Mouse (Mus musculus) spleen, adult 2 months (tissue): ENCODE data around the gene Hhatl. TPM values are rescaled to one million over a fixed set of nuclear protein-coding genes. Genes with fewer than 3 reads are reported as not detected.

Experiments
- DNase-seq, 2 experiments: peaks; one replicate each; pipeline versions ENCODE4 v3.0.0 to v3.0.0-alpha.2; 2012 to 2021; ENCODE audit warnings: low spot score in 2 of 2, low read depth in 1 of 2
- H3K27ac ChIP-seq: fragments of 200-500 bp; 2 replicates; pipeline ENCODE4 v1.5.1; 2012; ENCODE audit warnings: low read length, inconsistent platforms; ENCODE audit not compliant: insufficient read depth
- H3K27me3 ChIP-seq: fragments of 200-500 bp; 2 replicates; pipeline ENCODE4 v1.6.1; 2012; ENCODE audit warnings: mild to moderate bottlenecking, moderate library complexity, low read length, inconsistent platforms; ENCODE audit not compliant: control insufficient read depth, insufficient read depth
- H3K36me3 ChIP-seq: fragments of 200-500 bp; 2 replicates; pipeline ENCODE4 v1.6.1; 2012; ENCODE audit warnings: mild to moderate bottlenecking, low read length, inconsistent platforms; ENCODE audit not compliant: control insufficient read depth, insufficient read depth
- H3K4me1 ChIP-seq: fragments of 200-500 bp; 2 replicates; pipeline ENCODE4 v1.6.1; 2011; ENCODE audit warnings: inconsistent platforms; ENCODE audit not compliant: control insufficient read depth, insufficient read depth, insufficient read length
- H3K4me3 ChIP-seq: fragments of 200-500 bp; 2 replicates; pipeline ENCODE4 v1.5.1; 2011; ENCODE audit warnings: mild to moderate bottlenecking, inconsistent platforms; ENCODE audit not compliant: insufficient read depth, insufficient read length; ENCODE audit errors: extremely low read depth
- CTCF ChIP-seq: fragments of 200-500 bp; IDR thresholded peaks from 2 replicates; pipeline ENCODE4 v1.5.1; 2011; ENCODE audit warnings: mild to moderate bottlenecking, inconsistent platforms; ENCODE audit not compliant: insufficient read depth, insufficient read length, insufficient replicate concordance; ENCODE audit errors: extremely low read depth
- POLR2A ChIP-seq: fragments of 200-500 bp; IDR thresholded peaks from 2 replicates; pipeline ENCODE4 v1.6.1; 2011; ENCODE audit warnings: low read depth, low read length, inconsistent platforms
- WGBS: fragments of 180-500 bp; shearing (Covaris S2); methylation state at CpG from one replicate; pipeline ENCODE4 v1.1.7; 2018; 5-methylcytosine and 5-hydroxymethylcytosine counted together
- polyA plus RNA-seq: library from polyadenylated mRNA; depleted of rRNA; stranded (reverse); fragments of >200 nt; gene quantifications from 2 replicates; pipeline ENCODE4 v1.2.3, GENCODE M21; 2012

Gene Hhatl
- polyA plus RNA-seq, 1 experiment, result 0.19 TPM

DNA sequence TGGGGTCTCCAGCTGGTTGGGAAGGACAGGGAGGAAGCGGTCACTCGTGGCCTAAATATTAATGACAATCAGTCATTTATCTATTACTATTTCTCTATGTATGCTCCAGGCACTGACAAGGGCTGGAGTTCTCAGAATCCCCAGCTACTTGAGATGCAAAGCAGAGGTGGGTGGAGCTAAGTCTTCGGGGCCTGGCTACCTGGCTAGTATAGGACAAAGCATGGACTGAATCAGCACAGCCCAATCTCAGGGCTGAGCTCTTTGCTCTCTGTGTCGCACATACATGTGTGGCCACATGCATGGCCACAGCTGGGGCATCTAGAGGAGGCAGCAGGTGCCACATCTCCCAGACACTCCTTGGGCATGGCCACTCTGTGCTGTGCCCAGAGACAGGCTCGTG is 28.5 kb upstream of the Hhatl start:
- TF ChIP-seq CTCF (no peak), POLR2A (no peak)
- Histone ChIP-seq H3K27ac (no peak overlapping the region), H3K27me3 (no peaks in the 10 kb centered on the region), H3K4me3 (no peak overlapping the region), H3K4me1 (no peaks in the 10 kb centered on the region), H3K36me3 (no peaks in the 10 kb centered on the region)
- 77% methylated on average over 5 of the region's 5 CpGs for WGBS
- no peak for DNase-seq

- no peak for TF ChIP-seq CTCF
- no peak for TF ChIP-seq POLR2A
- no peaks in the 10 kb centered on the region for H3K27me3 ChIP-seq
- no peak overlapping the region for H3K27ac ChIP-seq
- no peaks in the 10 kb centered on the region for H3K4me1 ChIP-seq
- WGBS, result 81% methylated on average over 7 of the region's 7 CpGs
- no peak overlapping the region for H3K4me3 ChIP-seq
- DNase-seq, result no peak
- no peaks in the 10 kb centered on the region for H3K36me3 ChIP-seq
Observed at GRCm38 (mm10) chr9:121819771-121820471, 27.6 kb upstream of the Hhatl start.

- WGBS, result 79% methylated on average over 9 of the region's 9 CpGs
- no peaks in the 10 kb centered on the region for H3K27me3 ChIP-seq
- H3K4me3 ChIP-seq, result no peak overlapping the region
- no peak for DNase-seq
- TF ChIP-seq POLR2A, result no peak
- no peak for TF ChIP-seq CTCF
- H3K36me3 ChIP-seq, result no peaks in the 10 kb centered on the region
- no peaks in the 10 kb centered on the region for H3K4me1 ChIP-seq
- no peak overlapping the region for H3K27ac ChIP-seq
Observed at GRCm38 (mm10) chr9:121819073-121819770, 26.9 kb upstream of the Hhatl start.

DNA sequence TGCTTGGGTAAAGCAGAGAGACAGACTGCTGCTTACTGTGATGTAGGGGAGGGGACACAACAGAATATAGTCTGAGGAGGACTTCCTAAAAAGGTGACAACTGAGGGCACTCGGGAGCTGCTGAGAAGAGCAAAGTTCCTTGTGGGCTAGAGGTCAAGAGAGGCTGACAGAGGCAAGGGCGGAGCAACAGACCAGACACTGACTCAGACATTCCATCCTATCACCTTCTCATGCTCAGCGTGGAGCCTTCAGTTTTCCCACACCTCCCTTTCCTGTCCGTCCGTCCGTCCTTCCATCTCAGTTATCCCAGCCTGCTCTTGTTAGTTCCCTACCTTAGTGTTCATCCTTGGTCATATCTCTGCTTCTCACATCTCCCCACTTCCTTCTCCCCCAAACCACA is 22.9 kb upstream of the Hhatl start:
- 53% methylated on average over 6 of the region's 6 CpGs for WGBS
- TF ChIP-seq POLR2A, result no peak
- no peak for TF ChIP-seq CTCF
- no peak for DNase-seq
- Histone ChIP-seq H3K36me3 (no peaks in the 10 kb centered on the region), H3K4me3 (no peak overlapping the region), H3K27ac (no peak overlapping the region), H3K27me3 (no peaks in the 10 kb centered on the region), H3K4me1 (no peaks in the 10 kb centered on the region)

DNA sequence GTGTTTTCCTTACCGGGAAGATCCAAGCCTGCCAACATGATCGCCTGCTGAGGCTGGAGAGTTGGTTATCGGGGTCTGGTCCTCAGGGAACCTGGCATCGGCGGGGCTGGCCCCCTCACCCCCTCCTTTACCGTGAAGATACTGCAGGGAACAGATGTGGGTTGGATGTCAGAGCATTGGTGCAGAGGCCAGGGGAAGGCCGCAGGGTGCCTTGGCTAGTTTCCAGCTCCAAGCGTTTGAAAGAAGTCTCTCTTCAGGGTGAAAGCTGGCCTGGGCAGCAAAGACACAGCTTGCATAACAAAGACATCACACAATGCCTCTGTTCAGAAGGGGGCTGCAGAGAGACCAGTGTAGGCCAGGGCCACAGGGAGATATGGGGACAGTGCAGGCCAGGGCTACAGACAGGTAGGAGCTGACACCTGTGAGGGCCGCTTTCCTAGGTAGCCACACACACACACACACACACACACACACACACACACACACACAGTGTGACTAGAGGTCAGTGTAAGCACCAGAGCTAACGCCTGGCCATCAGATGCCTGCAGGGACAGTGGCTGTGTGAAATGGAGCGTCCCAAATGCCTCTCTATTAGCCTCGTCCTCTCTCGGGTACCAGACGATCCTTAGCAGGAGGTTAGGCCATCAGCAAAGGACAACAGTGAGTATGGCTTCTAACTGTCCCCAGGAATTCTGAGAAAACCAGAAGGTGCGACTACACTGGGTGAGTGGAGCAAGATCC is 17.9 kb upstream of the Hhatl start:
- 76% methylated on average over 15 of the region's 15 CpGs for WGBS
- Histone ChIP-seq H3K4me3 (no peak overlapping the region), H3K27ac (no peak overlapping the region), H3K4me1 (no peaks in the 10 kb centered on the region), H3K27me3 (no peaks in the 10 kb centered on the region), H3K36me3 (no peaks in the 10 kb centered on the region)
- no peak for DNase-seq
- TF ChIP-seq POLR2A, result no peak
- no peak for TF ChIP-seq CTCF

DNA sequence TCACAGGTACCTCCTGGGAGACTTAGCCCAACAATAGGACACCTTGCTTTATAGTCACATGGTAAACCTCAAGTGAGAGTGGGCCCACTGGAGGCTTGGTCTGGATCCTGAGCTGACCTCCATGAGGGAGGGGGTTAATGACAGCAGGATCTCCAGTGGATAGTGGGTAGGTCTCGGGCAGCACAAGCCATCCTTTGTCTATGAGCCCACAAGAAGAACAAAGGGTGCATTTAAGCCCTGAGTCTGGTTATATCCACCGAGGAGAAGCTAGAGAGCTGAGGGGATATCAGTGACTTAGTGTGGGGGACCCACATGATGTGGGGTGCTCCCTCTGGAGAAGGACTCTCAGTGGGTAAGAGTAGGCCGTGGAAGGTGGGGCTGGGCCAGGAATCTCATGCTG is 16.2 kb upstream of the Hhatl start:
- no peak for DNase-seq
- 81% methylated on average over 3 of the region's 3 CpGs for WGBS
- no peaks in the 10 kb centered on the region for H3K27me3 ChIP-seq
- H3K27ac ChIP-seq, result no peak overlapping the region
- no peaks in the 10 kb centered on the region for H3K4me1 ChIP-seq
- no peaks in the 10 kb centered on the region for H3K36me3 ChIP-seq
- TF ChIP-seq POLR2A (no peak), CTCF (no peak)
- no peak overlapping the region for H3K4me3 ChIP-seq

GRCm38 (mm10) chr9:121807947-121808346 is 15.6 kb upstream of the Hhatl start:
- DNase-seq, result no peak
- H3K4me1 ChIP-seq, result no peaks in the 10 kb centered on the region
- no peak overlapping the region for H3K4me3 ChIP-seq
- H3K27ac ChIP-seq, result no peak overlapping the region
- H3K36me3 ChIP-seq, result no peaks in the 10 kb centered on the region
- WGBS, result 85% methylated on average over 7 of the region's 7 CpGs
- no peaks in the 10 kb centered on the region for H3K27me3 ChIP-seq
- TF ChIP-seq CTCF (no peak), POLR2A (no peak)
